Mouse (Mus musculus): ENCODE data around the gene Dennd4c. TPM values are rescaled to one million over a fixed set of nuclear protein-coding genes. Genes with fewer than 3 reads are reported as not detected.

Dennd4c gene
- polyA plus RNA-seq, 1 experiment from 2014 or later: 7.4 TPM

DNA sequence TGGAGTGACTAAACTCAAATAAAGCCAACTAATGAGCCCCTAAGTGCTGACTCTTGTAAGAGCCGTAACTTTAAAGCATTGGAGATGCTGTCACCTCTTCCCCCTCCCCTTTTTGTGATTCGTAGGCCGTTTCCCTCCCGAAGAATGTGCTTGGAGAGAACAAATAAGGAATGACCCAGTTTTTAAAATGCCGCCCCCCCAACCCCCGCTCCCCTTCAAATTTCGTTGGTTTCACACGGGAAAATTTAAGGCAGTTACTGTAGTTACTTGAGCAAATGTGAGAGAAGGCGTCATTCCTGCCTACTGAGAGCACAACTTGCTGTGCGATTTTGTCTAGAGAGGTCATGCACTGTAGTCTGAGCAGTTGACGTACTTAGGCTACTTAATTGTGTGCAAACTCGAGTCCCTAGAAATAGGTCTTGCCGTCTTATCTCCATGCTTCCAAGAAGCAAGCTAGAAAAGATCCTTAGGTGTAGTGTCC, 1.0 kb downstream of the Dennd4c start:
- under 1% methylated on average over 13 of the region's 13 CpGs for WGBS
- ATAC-seq (ENCODE audit: low FRiP score): no peak; the same call in 1 of the 2 replicates

DNA sequence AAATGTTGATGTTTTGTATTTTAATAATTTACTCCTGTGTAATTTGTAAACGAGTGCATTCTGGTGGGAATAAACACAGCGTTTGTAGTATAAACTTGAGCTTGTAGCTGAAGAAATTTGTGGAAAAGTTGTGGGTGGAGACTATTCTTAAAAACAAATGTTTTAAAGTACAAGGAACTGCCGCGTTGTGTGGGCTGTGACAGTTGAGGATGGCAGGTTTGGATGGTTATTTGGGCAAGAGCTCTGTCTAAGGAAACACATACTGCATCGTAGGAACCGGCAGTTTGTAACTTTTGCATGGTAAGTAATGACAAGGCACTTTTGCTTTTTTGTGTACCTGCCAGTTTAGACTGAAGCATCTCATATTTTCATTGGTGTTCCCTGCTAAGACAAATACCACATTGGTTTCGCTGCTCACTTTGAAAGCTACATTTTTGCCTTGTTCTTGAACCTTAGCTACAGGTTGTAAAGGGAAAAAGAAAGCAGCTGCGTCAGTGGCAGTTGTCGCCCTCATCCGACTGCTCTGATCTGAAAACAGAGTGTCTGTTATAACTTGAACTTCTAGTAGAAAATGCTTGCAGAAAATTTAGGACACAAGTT, 2.1 kb downstream of the Dennd4c start:
- WGBS: 84% methylated on average over 10 of the region's 10 CpGs
- Histone ChIP-seq H3K4me3 (ENCODE audit: low read depth, low read length) (no peak overlapping the region), H3K9me3 (ENCODE audit: control insufficient read depth, low read length) (no peaks in the 10 kb centered on the region), H3K4me1 (replicated peaks; ENCODE audit: control insufficient read depth, insufficient read depth, low read length) (no peaks in the 10 kb centered on the region; the same call in 1 of the 2 replicates), H3K27ac (ENCODE audit: low read depth, low read length) (no peak overlapping the region), H3K27me3 (ENCODE audit: control insufficient read depth, insufficient read depth, low read length) (no peaks in the 10 kb centered on the region), H3K36me3 (ENCODE audit: control insufficient read depth, insufficient read depth, low read length) (no peaks in the 10 kb centered on the region), H3K4me2 (replicated peaks; ENCODE audit: low read depth, low read length) (no peak overlapping the region), H3K9ac (ENCODE audit: low read depth, low read length) (no peak overlapping the region)
- DNase-seq (ENCODE audit: low spot score) (no peak), ATAC-seq (ENCODE audit: low FRiP score) (no peak)

More for the DNA sequence above, 1.0 kb downstream of the Dennd4c start:
- H3K4me3 ChIP-seq (ENCODE audit: low read depth, low read length): peak overlapping the region; percentile 85
- H3K4me1 ChIP-seq (replicated peaks; ENCODE audit: control insufficient read depth, insufficient read depth, low read length): no peaks in the 10 kb centered on the region; the same call in 1 of the 2 replicates
- no peaks in the 10 kb centered on the region for H3K36me3 ChIP-seq (ENCODE audit: control insufficient read depth, insufficient read depth, low read length)
- peak overlapping the region; percentile 83 for H3K9ac ChIP-seq (ENCODE audit: low read depth, low read length)
- no peaks in the 10 kb centered on the region for H3K9me3 ChIP-seq (ENCODE audit: control insufficient read depth, low read length)
- H3K27ac ChIP-seq (ENCODE audit: low read depth, low read length): no peak overlapping the region
- DNase-seq (ENCODE audit: low spot score): no peak
- no peaks in the 10 kb centered on the region for H3K27me3 ChIP-seq (ENCODE audit: control insufficient read depth, insufficient read depth, low read length)
- peak overlapping the region; percentile 81 for H3K4me2 ChIP-seq (replicated peaks; ENCODE audit: low read depth, low read length)

DNA sequence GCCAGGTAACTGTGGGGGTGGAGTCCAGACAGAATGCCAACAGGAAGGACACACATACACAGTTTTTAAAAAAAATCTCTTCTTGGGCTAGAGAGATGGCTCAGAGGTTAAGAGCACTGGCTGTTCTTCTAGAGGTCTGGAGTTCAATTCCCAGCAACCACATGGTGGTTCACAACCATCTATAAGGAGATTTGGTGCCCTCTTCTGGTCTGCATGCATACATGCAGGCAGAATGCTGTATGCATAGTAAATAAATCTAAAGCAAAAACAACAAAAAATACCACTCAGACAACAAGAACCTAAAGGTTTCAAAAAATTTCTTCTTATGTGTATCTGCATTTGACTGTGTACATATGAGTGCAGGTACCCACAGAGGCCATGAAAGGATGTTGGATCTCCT, 16.0 kb downstream of the Dennd4c start:
- ATAC-seq (ENCODE audit: low FRiP score) (no peak), DNase-seq (ENCODE audit: low spot score) (no peak)
- no peaks in the 10 kb centered on the region for H3K36me3 ChIP-seq (ENCODE audit: control insufficient read depth, insufficient read depth, low read length)
- no peaks in the 10 kb centered on the region for H3K27me3 ChIP-seq (ENCODE audit: control insufficient read depth, insufficient read depth, low read length)
- H3K27ac ChIP-seq (ENCODE audit: low read depth, low read length): no peak overlapping the region
- H3K9me3 ChIP-seq (ENCODE audit: control insufficient read depth, low read length): no peaks in the 10 kb centered on the region
- H3K4me1 ChIP-seq (replicated peaks; ENCODE audit: control insufficient read depth, insufficient read depth, low read length): no peaks in the 10 kb centered on the region
- H3K9ac ChIP-seq (ENCODE audit: low read depth, low read length): no peak overlapping the region
- H3K4me2 ChIP-seq (replicated peaks; ENCODE audit: low read depth, low read length): no peak overlapping the region
- H3K4me3 ChIP-seq (ENCODE audit: low read depth, low read length): no peak overlapping the region

GRCm38 (mm10) chr4:86777587-86777986, 29.2 kb downstream of the Dennd4c start:
- DNase-seq (ENCODE audit: low spot score): no peak
- Histone ChIP-seq H3K4me2 (replicated peaks; ENCODE audit: low read depth, low read length) (no peak overlapping the region), H3K27ac (ENCODE audit: low read depth, low read length) (no peak overlapping the region), H3K27me3 (ENCODE audit: control insufficient read depth, insufficient read depth, low read length) (no peaks in the 10 kb centered on the region), H3K4me1 (replicated peaks; ENCODE audit: control insufficient read depth, insufficient read depth, low read length) (no peaks in the 10 kb centered on the region), H3K36me3 (ENCODE audit: control insufficient read depth, insufficient read depth, low read length) (no peaks in the 10 kb centered on the region), H3K9ac (ENCODE audit: low read depth, low read length) (no peak overlapping the region), H3K9me3 (ENCODE audit: control insufficient read depth, low read length) (no peaks in the 10 kb centered on the region), H3K4me3 (ENCODE audit: low read depth, low read length) (no peak overlapping the region)
- WGBS: 98% methylated on average over 9 of the region's 9 CpGs
- ATAC-seq (ENCODE audit: low FRiP score): no peak

DNA sequence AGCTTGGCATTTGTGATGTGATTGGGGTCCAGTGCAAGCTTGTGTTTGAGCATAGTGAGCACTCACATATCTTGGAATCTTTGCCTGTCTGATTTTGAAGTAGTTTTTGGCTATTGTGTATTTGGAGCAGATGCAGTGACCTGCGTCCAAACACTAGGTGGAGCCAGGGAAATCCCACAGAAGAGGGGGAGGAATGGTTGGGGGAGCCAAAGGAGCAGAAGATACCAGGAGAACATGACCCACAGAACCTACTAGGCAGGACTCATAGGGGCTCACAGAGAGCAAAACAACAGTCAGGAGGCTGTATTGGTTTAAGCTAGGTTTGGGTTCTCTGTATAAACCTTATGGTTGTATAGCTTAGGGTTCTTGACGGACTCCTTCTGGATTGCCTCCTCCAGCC, 62.2 kb downstream of the Dennd4c start:
- Histone ChIP-seq H3K27ac (ENCODE audit: low read depth, low read length) (no peak overlapping the region), H3K9me3 (ENCODE audit: control insufficient read depth, low read length) (no peaks in the 10 kb centered on the region), H3K4me1 (replicated peaks; ENCODE audit: control insufficient read depth, insufficient read depth, low read length) (no peaks in the 10 kb centered on the region), H3K9ac (ENCODE audit: low read depth, low read length) (no peak overlapping the region), H3K4me3 (ENCODE audit: low read depth, low read length) (no peak overlapping the region), H3K27me3 (ENCODE audit: control insufficient read depth, insufficient read depth, low read length) (no peaks in the 10 kb centered on the region), H3K36me3 (ENCODE audit: control insufficient read depth, insufficient read depth, low read length) (no peaks in the 10 kb centered on the region), H3K4me2 (replicated peaks; ENCODE audit: low read depth, low read length) (no peak overlapping the region)
- ATAC-seq (ENCODE audit: low FRiP score) (no peak), DNase-seq (ENCODE audit: low spot score) (peak; percentile 8)
- whole genome bisulfite sequencing: 44% methylated on average over 2 of the region's 2 CpGs

GRCm38 (mm10) chr4:86814850-86815249, 66.5 kb downstream of the Dennd4c start:
- no peaks in the 10 kb centered on the region for H3K36me3 ChIP-seq (ENCODE audit: control insufficient read depth, insufficient read depth, low read length)

GRCm38 (mm10) chr4:86823169-86823568, 74.8 kb downstream of the Dennd4c start:
- no peak overlapping the region for H3K4me3 ChIP-seq (ENCODE audit: low read depth, low read length)
- H3K4me1 ChIP-seq (replicated peaks; ENCODE audit: control insufficient read depth, insufficient read depth, low read length): no peaks in the 10 kb centered on the region
- H3K27ac ChIP-seq (ENCODE audit: low read depth, low read length): no peak overlapping the region
- no peak overlapping the region for H3K4me2 ChIP-seq (replicated peaks; ENCODE audit: low read depth, low read length)
- no peaks in the 10 kb centered on the region for H3K27me3 ChIP-seq (ENCODE audit: control insufficient read depth, insufficient read depth, low read length)
- H3K9me3 ChIP-seq (ENCODE audit: control insufficient read depth, low read length): no peaks in the 10 kb centered on the region
- H3K36me3 ChIP-seq (ENCODE audit: control insufficient read depth, insufficient read depth, low read length): no peaks in the 10 kb centered on the region
- no peak overlapping the region for H3K9ac ChIP-seq (ENCODE audit: low read depth, low read length)
- DNase-seq (ENCODE audit: low spot score) (peak; percentile 71), ATAC-seq (ENCODE audit: low FRiP score) (no peak)
- WGBS: 82% methylated on average over 2 of the region's 2 CpGs

More at GRCm38 (mm10) chr4:86814850-86815249, 66.5 kb downstream of the Dennd4c start:
- no peak for ATAC-seq (ENCODE audit: low FRiP score)
- no peak for DNase-seq (ENCODE audit: low spot score)
- Histone ChIP-seq H3K27ac (ENCODE audit: low read depth, low read length) (no peak overlapping the region), H3K27me3 (ENCODE audit: control insufficient read depth, insufficient read depth, low read length) (no peaks in the 10 kb centered on the region), H3K4me3 (ENCODE audit: low read depth, low read length) (no peak overlapping the region), H3K4me1 (replicated peaks; ENCODE audit: control insufficient read depth, insufficient read depth, low read length) (no peaks in the 10 kb centered on the region), H3K9me3 (ENCODE audit: control insufficient read depth, low read length) (no peaks in the 10 kb centered on the region), H3K9ac (ENCODE audit: low read depth, low read length) (no peak overlapping the region), H3K4me2 (replicated peaks; ENCODE audit: low read depth, low read length) (no peak overlapping the region)
- WGBS: 90% methylated on average over 2 of the region's 3 CpGs

DNA sequence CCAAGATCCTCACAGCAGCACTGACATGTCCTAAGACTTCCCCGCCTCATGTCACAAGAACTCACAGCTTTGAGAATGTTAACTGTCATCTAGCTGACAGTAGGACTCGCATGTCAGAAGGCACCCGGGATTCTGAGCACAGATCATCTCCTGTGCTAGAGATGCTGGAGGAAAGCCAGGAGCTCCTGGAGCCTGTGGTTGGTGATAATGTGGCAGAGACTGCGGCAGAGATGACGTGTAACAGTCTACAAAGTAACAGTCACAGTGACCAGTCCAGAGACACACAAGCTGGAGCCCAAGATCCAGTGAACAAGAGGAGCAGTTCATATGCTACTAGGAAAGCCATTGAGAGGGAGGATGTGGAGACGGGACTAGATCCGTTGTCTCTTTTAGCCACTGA, 76.8 kb downstream of the Dennd4c start:
- ATAC-seq (ENCODE audit: low FRiP score) (no peak), DNase-seq (ENCODE audit: low spot score) (no peak)
- no peak overlapping the region for H3K4me3 ChIP-seq (ENCODE audit: low read depth, low read length)
- H3K4me1 ChIP-seq (replicated peaks; ENCODE audit: control insufficient read depth, insufficient read depth, low read length): no peaks in the 10 kb centered on the region
- H3K36me3 ChIP-seq (ENCODE audit: control insufficient read depth, insufficient read depth, low read length): peaks cover 4% of the 10 kb centered on the region; the same call in 1 of the 2 replicates
- H3K27ac ChIP-seq (ENCODE audit: low read depth, low read length): no peak overlapping the region
- 93% methylated on average over 7 of the region's 7 CpGs for WGBS
- no peak overlapping the region for H3K9ac ChIP-seq (ENCODE audit: low read depth, low read length)
- no peak overlapping the region for H3K4me2 ChIP-seq (replicated peaks; ENCODE audit: low read depth, low read length)
- H3K9me3 ChIP-seq (ENCODE audit: control insufficient read depth, low read length): no peaks in the 10 kb centered on the region
- H3K27me3 ChIP-seq (ENCODE audit: control insufficient read depth, insufficient read depth, low read length): no peaks in the 10 kb centered on the region

DNA sequence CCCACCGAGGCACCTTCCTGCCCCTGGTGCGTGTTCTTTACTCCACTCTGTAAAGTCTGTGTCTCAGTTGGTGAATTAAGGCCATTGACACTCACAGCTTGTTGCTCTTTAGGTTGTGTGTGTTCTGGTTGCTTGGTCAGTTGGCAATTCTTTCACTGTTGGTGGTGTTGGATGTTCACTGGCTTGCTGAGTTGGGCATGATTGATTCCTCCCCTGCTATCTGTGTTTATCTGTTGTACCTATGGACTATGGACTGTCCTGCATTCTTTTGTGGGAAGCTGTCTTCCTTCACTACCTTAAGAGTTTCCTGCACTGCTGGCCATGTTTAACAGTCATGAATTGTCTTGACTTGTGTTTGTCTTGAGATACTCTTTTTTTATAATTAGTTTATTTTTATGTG, 83.5 kb downstream of the Dennd4c start:
- H3K36me3 ChIP-seq (ENCODE audit: control insufficient read depth, insufficient read depth, low read length): peaks cover 4% of the 10 kb centered on the region; the same call in 1 of the 2 replicates
- H3K4me3 ChIP-seq (ENCODE audit: low read depth, low read length): no peak overlapping the region
- no peak for ATAC-seq (ENCODE audit: low FRiP score)
- H3K9me3 ChIP-seq (ENCODE audit: control insufficient read depth, low read length): no peaks in the 10 kb centered on the region
- no peak overlapping the region for H3K9ac ChIP-seq (ENCODE audit: low read depth, low read length)
- DNase-seq (ENCODE audit: low spot score): no peak
- 89% methylated on average over 2 of the region's 2 CpGs for WGBS
- no peaks in the 10 kb centered on the region for H3K27me3 ChIP-seq (ENCODE audit: control insufficient read depth, insufficient read depth, low read length)
- H3K4me2 ChIP-seq (replicated peaks; ENCODE audit: low read depth, low read length): no peak overlapping the region
- no peak overlapping the region for H3K27ac ChIP-seq (ENCODE audit: low read depth, low read length)
- H3K4me1 ChIP-seq (replicated peaks; ENCODE audit: control insufficient read depth, insufficient read depth, low read length): no peaks in the 10 kb centered on the region
